Mouse (Mus musculus) heart, adult 2 months (tissue): ENCODE measurements around the gene Nup210l. TPM values are rescaled to one million over a fixed set of nuclear protein-coding genes. Genes with fewer than 3 reads are reported as not detected.

Source experiments
- DNase-seq, 2 experiments: peaks; one replicate each; pipeline ENCODE4 v3.0.0; 2021
- H3K27ac ChIP-seq: fragments of 200-600 bp; 2 replicates; pipeline ENCODE4 v1.8.1; 2022
- H3K27me3 ChIP-seq: fragments of 200-500 bp; 2 replicates; pipeline ENCODE4 v1.6.1; 2012; ENCODE audit warnings: mild to moderate bottlenecking, low read length, inconsistent platforms, mixed read lengths; ENCODE audit not compliant: control insufficient read depth, insufficient read depth
- H3K36me3 ChIP-seq: fragments of 200-500 bp; 2 replicates; pipeline ENCODE4 v1.6.1; 2012; ENCODE audit warnings: low read length, inconsistent platforms; ENCODE audit not compliant: control insufficient read depth, insufficient read depth
- H3K4me1 ChIP-seq: fragments of 200-500 bp; 2 replicates; pipeline ENCODE4 v1.6.1; 2011; ENCODE audit warnings: low read length; ENCODE audit not compliant: control insufficient read depth, insufficient read depth
- H3K4me3 ChIP-seq: fragments of 200-600 bp; 2 replicates; pipeline ENCODE4 v1.8.1; 2022
- H3K79me2 ChIP-seq: fragments of 200-500 bp; replicated peaks from 2 replicates; pipeline ENCODE4 v1.6.1; 2012; ENCODE audit warnings: mild to moderate bottlenecking, inconsistent platforms, low read length, moderate library complexity, mixed read lengths; ENCODE audit not compliant: control insufficient read depth, insufficient read depth
- H3K9ac ChIP-seq: fragments of 200-500 bp; 2 replicates; pipeline ENCODE4 v1.6.1; 2012; ENCODE audit warnings: low read depth, mild to moderate bottlenecking, control low read depth, inconsistent platforms, low read length, mixed read lengths
- CTCF ChIP-seq: fragments of 200-600 bp; IDR thresholded peaks from 2 replicates; pipeline ENCODE4 v1.8.1; 2022; ENCODE audit warnings: antibody characterized with exemption, mild to moderate bottlenecking, moderate library complexity
- EP300 ChIP-seq: fragments of 200-500 bp; IDR thresholded peaks from 2 replicates; pipeline ENCODE4 v1.6.1; 2011; ENCODE audit warnings: low read depth, low read length, control low read depth; ENCODE audit not compliant: insufficient read depth
- POLR2A ChIP-seq: fragments of 200-500 bp; IDR thresholded peaks from 2 replicates; pipeline ENCODE4 v1.6.1; 2011; ENCODE audit warnings: mild to moderate bottlenecking, low read depth, low read length, control low read depth; ENCODE audit not compliant: insufficient read depth
- WGBS: fragments of 180-500 bp; shearing (Covaris S2); methylation state at CpG from one replicate; pipeline ENCODE4 v1.1.7; 2018; 5-methylcytosine and 5-hydroxymethylcytosine counted together
- intact Hi-C: fragments of 180-260 bp; cut with DNase I; formaldehyde crosslinking; loops from one replicate; pipeline ENCODE4 v1.15.1; 2025
- polyA plus RNA-seq: library from polyadenylated mRNA; depleted of rRNA; stranded (reverse); fragments of >200 nt; gene quantifications from 2 replicates; pipeline ENCODE4 v1.2.3, GENCODE M21; 2012
- total RNA-seq, 2 experiments: library from RNA; stranded (reverse); gene quantifications; 2 replicates each; pipeline ENCODE4 v1.2.3; 2021

Nup210l gene
- total and polyA plus RNA-seq, 3 experiments: 0.11 to 0.14 (median 0.13) TPM

DNA sequence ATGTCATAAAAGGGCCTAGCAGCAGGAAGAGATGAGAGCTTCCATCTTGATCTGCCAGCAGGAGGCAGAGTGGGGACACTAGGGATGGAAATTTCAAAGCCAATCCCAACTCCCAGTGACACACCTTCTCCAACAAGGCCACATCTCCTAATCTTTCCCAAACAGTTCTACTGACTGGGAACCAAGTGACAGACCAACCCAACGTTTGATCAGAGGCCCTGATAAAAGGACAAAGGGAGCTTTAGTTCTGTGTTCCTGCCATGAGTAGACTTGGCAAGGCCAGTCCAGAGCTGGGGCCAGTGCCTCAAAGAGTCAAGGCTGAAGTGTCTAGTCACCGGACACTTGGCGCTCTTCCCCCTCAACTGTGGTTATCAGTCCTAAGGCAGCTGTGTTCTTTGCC is 57.6 kb downstream of the Nup210l start:
- no peak for TF ChIP-seq EP300
- no peak for TF ChIP-seq POLR2A
- no peak for TF ChIP-seq CTCF
- no peak overlapping the region for H3K4me3 ChIP-seq
- 51% methylated on average over 3 of the region's 3 CpGs for WGBS

DNA sequence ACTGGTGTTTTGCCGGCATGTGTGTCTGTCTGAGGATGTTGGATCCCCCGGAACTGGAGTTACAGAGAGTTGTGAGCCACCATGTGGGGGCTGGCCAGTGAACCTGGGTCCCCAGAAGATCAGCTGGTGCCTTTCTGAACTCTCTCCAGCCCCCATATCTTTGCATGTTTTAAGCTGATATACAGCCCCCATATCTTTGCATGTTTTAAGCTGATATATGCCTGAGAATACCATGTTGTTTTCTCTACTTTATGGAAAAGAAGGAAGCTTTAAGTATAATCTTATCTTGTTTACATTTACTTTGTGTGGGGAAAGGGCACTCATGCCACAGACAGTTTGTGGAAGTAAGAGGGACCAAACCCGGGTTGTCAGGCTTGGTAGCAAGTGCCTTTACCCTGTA is 75.6 kb downstream of the Nup210l start:
- Histone ChIP-seq H3K79me2 (no peaks in the 10 kb centered on the region), H3K27ac (no peak overlapping the region), H3K4me1 (no peaks in the 10 kb centered on the region), H3K36me3 (no peaks in the 10 kb centered on the region), H3K27me3 (no peaks in the 10 kb centered on the region), H3K9ac (no peak overlapping the region), H3K4me3 (no peak overlapping the region)
- DNase-seq: no peak
- intact Hi-C loops: no loop called here
- TF ChIP-seq CTCF (no peak), EP300 (no peak), POLR2A (no peak)
- WGBS: 65% methylated on average over 3 of the region's 3 CpGs

More for the DNA sequence above, 57.6 kb downstream of the Nup210l start:
- intact Hi-C loops: no loop called here
- H3K9ac ChIP-seq: no peak overlapping the region
- H3K27ac ChIP-seq: no peak overlapping the region
- no peaks in the 10 kb centered on the region for H3K79me2 ChIP-seq
- no peak for DNase-seq
- no peaks in the 10 kb centered on the region for H3K27me3 ChIP-seq
- no peaks in the 10 kb centered on the region for H3K4me1 ChIP-seq
- no peaks in the 10 kb centered on the region for H3K36me3 ChIP-seq

DNA sequence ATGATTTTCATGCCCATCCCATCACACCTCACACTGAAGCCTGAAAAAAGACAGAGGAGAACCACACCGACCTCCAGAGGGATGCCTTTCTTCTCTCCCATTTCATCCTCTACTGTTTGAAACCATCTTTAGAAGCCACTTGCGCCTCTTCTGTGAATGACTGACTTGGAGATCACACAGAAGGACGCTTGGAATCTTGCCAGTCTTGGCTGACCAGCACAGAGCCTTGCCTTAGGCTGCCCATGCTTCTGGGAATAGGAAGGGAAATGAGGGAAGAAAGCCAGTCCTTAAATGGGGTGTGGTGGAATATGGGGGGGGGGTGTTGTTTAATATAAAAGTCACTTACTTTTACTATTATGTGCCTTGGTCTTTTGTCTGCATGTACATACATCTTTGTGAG is 79.6 kb downstream of the Nup210l start:
- Histone ChIP-seq H3K27ac (no peak overlapping the region), H3K4me3 (no peak overlapping the region), H3K27me3 (no peaks in the 10 kb centered on the region), H3K36me3 (no peaks in the 10 kb centered on the region), H3K9ac (no peak overlapping the region), H3K4me1 (no peaks in the 10 kb centered on the region), H3K79me2 (no peaks in the 10 kb centered on the region)
- DNase-seq: no peak
- TF ChIP-seq CTCF (no peak), EP300 (no peak), POLR2A (no peak)
- 66% methylated on average over 3 of the region's 3 CpGs for WGBS
- intact Hi-C loops: no loop called here

GRCm38 (mm10) chr3:90190859-90191510 is 87.1 kb downstream of the Nup210l start:
- 78% methylated on average over 11 of the region's 11 CpGs for WGBS
- DNase-seq: no peak
- intact Hi-C loops: no loop called here
- Histone ChIP-seq H3K4me3 (no peak overlapping the region), H3K79me2 (no peaks in the 10 kb centered on the region), H3K27ac (no peak overlapping the region), H3K27me3 (no peaks in the 10 kb centered on the region), H3K36me3 (no peaks in the 10 kb centered on the region), H3K4me1 (no peaks in the 10 kb centered on the region), H3K9ac (no peak overlapping the region)
- TF ChIP-seq POLR2A: no peak
- no peak for TF ChIP-seq EP300
- TF ChIP-seq CTCF: no peak

DNA sequence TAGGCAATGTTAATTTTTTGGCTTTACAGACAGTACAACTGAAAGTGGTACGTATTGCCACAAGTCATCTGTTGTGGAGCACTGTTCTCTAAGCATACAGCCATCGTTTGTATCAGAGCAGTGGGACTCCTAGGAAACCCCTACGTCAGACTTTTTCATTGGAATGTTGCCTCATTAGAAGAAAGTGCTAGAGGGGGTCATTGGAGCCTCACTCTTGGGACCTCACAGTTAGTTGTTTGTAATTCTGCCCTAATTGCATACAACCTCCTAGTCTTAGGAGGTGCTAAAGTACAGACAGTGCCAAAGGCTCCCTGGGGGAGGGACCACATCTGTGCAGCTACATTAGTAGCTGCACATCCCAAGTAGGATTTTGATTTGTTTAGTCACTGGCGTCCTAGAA is 90.8 kb downstream of the Nup210l start:
- DNase-seq: no peak
- no peaks in the 10 kb centered on the region for H3K36me3 ChIP-seq
- H3K27me3 ChIP-seq: no peaks in the 10 kb centered on the region
- no peak overlapping the region for H3K27ac ChIP-seq
- TF ChIP-seq CTCF (no peak), EP300 (no peak), POLR2A (no peak)
- no peak overlapping the region for H3K4me3 ChIP-seq
- H3K79me2 ChIP-seq: no peaks in the 10 kb centered on the region
- WGBS: 78% methylated on average over 4 of the region's 4 CpGs
- intact Hi-C loops: no loop called here
- H3K9ac ChIP-seq: no peak overlapping the region
- no peaks in the 10 kb centered on the region for H3K4me1 ChIP-seq

GRCm38 (mm10) chr3:90195644-90196043 is 91.7 kb downstream of the Nup210l start:
- TF ChIP-seq POLR2A (no peak), CTCF (no peak), EP300 (no peak)
- intact Hi-C loops: no loop called here
- WGBS: 48% methylated on average over 1 of the region's 1 CpGs
- Histone ChIP-seq H3K9ac (no peak overlapping the region), H3K4me1 (no peaks in the 10 kb centered on the region), H3K4me3 (no peak overlapping the region), H3K27me3 (no peaks in the 10 kb centered on the region), H3K79me2 (no peaks in the 10 kb centered on the region), H3K36me3 (no peaks in the 10 kb centered on the region), H3K27ac (no peak overlapping the region)
- DNase-seq: no peak
